Mouse (Mus musculus) adrenal gland, postnatal 10 days (tissue): ENCODE results near the gene Nagpa. TPM values are rescaled to one million over a fixed set of nuclear protein-coding genes. Genes with fewer than 3 reads are reported as not detected.

ENCODE experiments used
- microRNA-seq: library from miRNA; unstranded; fragments of <30 nt; microRNA quantifications from one replicate; pipeline ENCODE4 v1.2.0, GENCODE M21; 2021
- total RNA-seq, 2 experiments: library from RNA; stranded (reverse); gene quantifications; 2 replicates each; pipeline ENCODE4 v1.2.3; 2021

Nagpa gene
- total RNA-seq, 2 experiments from 2014 or later: 19.3 to 20.2 TPM

Small RNA genes within 50 kb of the gene (microRNA-seq; reads per million reads assigned to microRNA genes)
- gene Gm23689: not detected
- gene Gm26095: not detected
- not detected for gene Mir6364

Other genes starting within 250 kb of the Nagpa start
- 10 to 100 TPM; 30.3 to 41.9 TPM for gene Anks3, start 239.8 kb downstream of the Nagpa start, total RNA-seq
- not detected for gene Sept12, start 206.2 kb downstream of the Nagpa start, total RNA-seq
- 1 to 10 TPM in 1 of 2 experiments, not detected in 1; 1.4 TPM for gene Smim22, start 196.7 kb downstream of the Nagpa start, total RNA-seq
- 10 to 100 TPM; 33.0 to 43.7 TPM for gene Rogdi, start 190.5 kb downstream of the Nagpa start, total RNA-seq
- gene Glyr1, start 154.1 kb downstream of the Nagpa start, total RNA-seq: 10 to 100 TPM; 80.1 to 82.7 TPM
- gene Ubn1, start 154.0 kb downstream of the Nagpa start, total RNA-seq: 10 to 100 TPM; 33.8 to 37.1 TPM
- 1 to 10 TPM; 2.0 to 2.3 TPM for gene Ppl, start 71.6 kb downstream of the Nagpa start, total RNA-seq
- gene Sec14l5, start 56.9 kb downstream of the Nagpa start, total RNA-seq: under 1 TPM; 0.39 to 0.76 TPM
- 10 to 100 TPM; 13.5 to 14.8 TPM for gene AU021092, start 18.3 kb upstream of the Nagpa start, total RNA-seq
- 10 to 100 TPM; 28.1 to 28.7 TPM for gene Alg1, start 29.6 kb upstream of the Nagpa start, total RNA-seq
- 10 to 100 TPM; 30.4 to 36.6 TPM for gene Eef2kmt, start 52.0 kb upstream of the Nagpa start, total RNA-seq